ENCODE assay signal across 9 mouse cellular contexts in the genomic region with DNA sequence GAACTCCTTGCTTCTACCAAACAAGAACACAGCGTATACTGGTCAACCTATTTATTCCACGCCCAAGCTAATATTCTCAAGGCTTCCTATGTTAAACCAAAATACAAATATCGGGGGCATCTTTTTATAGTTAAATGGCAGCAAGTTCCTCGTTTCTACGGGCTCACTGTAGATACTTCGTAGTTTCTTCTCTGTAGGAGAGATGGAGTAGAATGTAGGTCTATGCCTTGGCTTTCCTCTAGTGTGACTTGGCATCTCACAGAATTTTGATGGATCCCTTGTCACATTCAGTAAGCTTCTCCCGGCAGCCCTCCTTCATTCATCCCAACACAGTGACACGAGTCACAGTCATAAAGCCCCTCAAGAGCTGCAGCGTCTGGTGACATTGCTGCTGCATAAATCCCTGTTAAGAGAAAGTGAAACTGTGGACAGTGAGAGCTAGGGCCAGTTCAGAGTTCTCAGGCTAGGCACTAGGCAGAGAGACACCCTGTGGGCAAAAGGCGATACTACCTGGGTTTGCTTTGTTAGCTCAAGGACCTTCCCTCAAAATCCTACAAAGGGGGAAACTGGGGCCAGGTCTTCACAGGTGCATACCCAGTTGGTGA.
A peak's percentile ranks its signal among the peaks of the same experiment; 100 is the strongest.
DNase-seq lines count a peak whose midpoint lies in the region; ATAC-seq and TF ChIP-seq lines count a peak whose summit lies in the region.
"Had no signal": no experiment of that assay in that cellular context is flagged by ENCODE, and none has a peak within 500 bp of the region (broad histone marks: within the 10 kb centered on the region; RNA-seq: fewer than 3 reads in every experiment).

No protein-coding gene starts in this region.

- 68% methylated on average over 10 of the region's 10 CpGs for whole genome bisulfite sequencing in kidney, embryonic 16.5 days
- WGBS in midbrain, embryonic 15.5 days = 75% methylated on average over 10 of the region's 10 CpGs

- TF ChIP-seq POLR2A in MEL (IDR thresholded peaks at IDR 0.05; ENCODE audit: control insufficient read depth in 1 of 2, insufficient read depth in 1 of 2, low read depth in 1 of 2, low read length in 2 of 2, poor library complexity in 1 of 2) = no peak

- no peaks in the 10 kb centered on the region for H3K36me3 ChIP-seq in kidney, embryonic 16.5 days (ENCODE audit: insufficient read depth, low read length)
- H3K36me3 ChIP-seq in MEL (ENCODE audit: control insufficient read depth in 1 of 2, insufficient read depth in 2 of 2, low read length in 2 of 2) = no peaks in the 10 kb centered on the region
- no peaks in the 10 kb centered on the region for H3K36me3 ChIP-seq in midbrain, embryonic 15.5 days (replicated peaks)
- H3K36me3 ChIP-seq: embryonic facial prominence, embryonic 15.5 days had no signal

- TF ChIP-seq RAD21 in MEL (IDR thresholded peaks at IDR 0.05; ENCODE audit: low read depth, low read length) = peak; percentile 21

- no peak overlapping the region for H3K4me3 ChIP-seq in kidney, embryonic 16.5 days (ENCODE audit: low read length)
- H3K4me3 ChIP-seq in MEL (ENCODE audit: control insufficient read depth in 1 of 2, insufficient read depth in 1 of 2, low read depth in 2 of 2, low read length in 2 of 2) = no peak overlapping the region
- no peak overlapping the region for H3K4me3 ChIP-seq in midbrain, embryonic 15.5 days
- H3K4me3 ChIP-seq: embryonic facial prominence, embryonic 15.5 days had no signal

- peak; percentile 34 for DNase-seq in kidney, adult 9 months
- DNase-seq in MEL (ENCODE audit: low read depth, low spot score) = no peak
- DNase-seq in adrenal gland, postnatal 14 days = peak; percentile 66
- no peak for DNase-seq in layer of hippocampus, adult 9-11 months
- DNase-seq in left cerebral cortex, adult 8-10 months (ENCODE audit: low spot score in 2 of 2) = no peak

- peaks cover 4% of the 10 kb centered on the region; the same call in 1 of the 2 replicates for H3K9me3 ChIP-seq in kidney, embryonic 16.5 days (ENCODE audit: low read length)
- H3K9me3 ChIP-seq in MEL (replicated peaks; ENCODE audit: insufficient read depth, low read length) = no peaks in the 10 kb centered on the region
- H3K9me3 ChIP-seq in midbrain, embryonic 15.5 days = no peaks in the 10 kb centered on the region
- H3K9me3 ChIP-seq: embryonic facial prominence, embryonic 15.5 days had no signal

- H3K4me2 ChIP-seq in kidney, embryonic 16.5 days (replicated peaks; ENCODE audit: low read depth, low read length) = no peak overlapping the region
- H3K4me2 ChIP-seq in midbrain, embryonic 15.5 days = no peak overlapping the region
- H3K4me2 ChIP-seq: embryonic facial prominence, embryonic 15.5 days had no signal

- H3K9ac ChIP-seq in kidney, embryonic 16.5 days (replicated peaks; ENCODE audit: low read length) = no peak overlapping the region
- no peak overlapping the region for H3K9ac ChIP-seq in MEL (ENCODE audit: control insufficient read depth, low read depth, low read length, poor library complexity, severe bottlenecking)
- no peak overlapping the region for H3K9ac ChIP-seq in midbrain, embryonic 15.5 days
- H3K9ac ChIP-seq: embryonic facial prominence, embryonic 15.5 days had no signal

- ATAC-seq in kidney, embryonic 16.5 days (ENCODE audit: low FRiP score, low TSS enrichment) = no peak
- peak; percentile 99 for ATAC-seq in hematopoietic stem cell, adult 5-6 weeks (replicated peaks in 1 of 2; ENCODE audit: insufficient read depth in 1 of 2, low FRiP score in 2 of 2, low TSS enrichment in 1 of 2, low read depth in 1 of 2, poor library complexity in 2 of 2, severe bottlenecking in 2 of 2)
- ATAC-seq in midbrain, embryonic 15.5 days (replicated peaks) = peak; percentile 59; the same call in 1 of the 2 replicates

- no peak for TF ChIP-seq EP300 in MEL (IDR thresholded peaks at IDR 0.05; ENCODE audit: low read depth in 1 of 2, low read length in 2 of 2)

- H3K27me3 ChIP-seq in kidney, embryonic 16.5 days (ENCODE audit: insufficient read depth, low read length) = no peaks in the 10 kb centered on the region
- no peaks in the 10 kb centered on the region for H3K27me3 ChIP-seq in MEL (ENCODE audit: control insufficient read depth in 1 of 2, insufficient read depth in 2 of 2, low read length in 2 of 2)
- no peaks in the 10 kb centered on the region for H3K27me3 ChIP-seq in midbrain, embryonic 15.5 days (replicated peaks)
- H3K27me3 ChIP-seq: embryonic facial prominence, embryonic 15.5 days had no signal

- TF ChIP-seq CTCF in MEL (IDR thresholded peaks at IDR 0.05 in 2 of 3, conservative IDR thresholded peaks at IDR 0.05 in 1 of 3; ENCODE audit: control insufficient read depth in 1 of 3, insufficient read depth in 1 of 3, low read depth in 2 of 3, low read length in 3 of 3, poor library complexity in 1 of 3, severe bottlenecking in 1 of 3) = peak; percentile 8 to 34 (median 9); a peak in 2 of 6 replicates

- H3K27ac ChIP-seq in kidney, embryonic 16.5 days (ENCODE audit: low read length) = no peak overlapping the region
- H3K27ac ChIP-seq in MEL (ENCODE audit: control insufficient read depth, low read depth, low read length) = no peak overlapping the region
- no peak overlapping the region for H3K27ac ChIP-seq in midbrain, embryonic 15.5 days
- H3K27ac ChIP-seq: embryonic facial prominence, embryonic 15.5 days had no signal

- H3K79me2 ChIP-seq in MEL (ENCODE audit: control insufficient read depth, insufficient read depth, low read length, poor library complexity) = no peaks in the 10 kb centered on the region

- no peaks in the 10 kb centered on the region for H3K4me1 ChIP-seq in kidney, embryonic 16.5 days (ENCODE audit: insufficient read depth, low read length)
- no peaks in the 10 kb centered on the region for H3K4me1 ChIP-seq in MEL (ENCODE audit: control insufficient read depth in 1 of 2, insufficient read depth in 2 of 2, low read length in 2 of 2)
- H3K4me1 ChIP-seq in midbrain, embryonic 15.5 days = no peaks in the 10 kb centered on the region
- H3K4me1 ChIP-seq: embryonic facial prominence, embryonic 15.5 days had no signal

TF ChIP-seq in MEL, 35 proteins besides CTCF, POLR2A, EP300 and RAD21:
- TF ChIP-seq SMC3 (IDR thresholded peaks at IDR 0.05; ENCODE audit: low read depth, low read length) = peak; percentile 56
- TF ChIP-seq ELF1 (IDR thresholded peaks at IDR 0.05; ENCODE audit: low read depth, low read length) = no peak
- no peak for TF ChIP-seq ETS1 (IDR thresholded peaks at IDR 0.05; ENCODE audit: low read depth, low read length)

Comparison
In these comparisons a context has a peak if more than half of its experiments do, and no peak if none do; other contexts are left out.
1. DNase-seq: peak in kidney, adult 9 months (single experiment) and adrenal gland, postnatal 14 days (single experiment); none in MEL (single experiment), layer of hippocampus, adult 9-11 months (single experiment) and left cerebral cortex, adult 8-10 months (0 of 2).